Mouse (Mus musculus) thymus, postnatal 14 days (tissue): Measurements from ENCODE around the gene Palmd.

Experiments used
- DNase-seq: peaks from one replicate; pipeline ENCODE4 v3.0.0; 2021

Palmd gene

DNA sequence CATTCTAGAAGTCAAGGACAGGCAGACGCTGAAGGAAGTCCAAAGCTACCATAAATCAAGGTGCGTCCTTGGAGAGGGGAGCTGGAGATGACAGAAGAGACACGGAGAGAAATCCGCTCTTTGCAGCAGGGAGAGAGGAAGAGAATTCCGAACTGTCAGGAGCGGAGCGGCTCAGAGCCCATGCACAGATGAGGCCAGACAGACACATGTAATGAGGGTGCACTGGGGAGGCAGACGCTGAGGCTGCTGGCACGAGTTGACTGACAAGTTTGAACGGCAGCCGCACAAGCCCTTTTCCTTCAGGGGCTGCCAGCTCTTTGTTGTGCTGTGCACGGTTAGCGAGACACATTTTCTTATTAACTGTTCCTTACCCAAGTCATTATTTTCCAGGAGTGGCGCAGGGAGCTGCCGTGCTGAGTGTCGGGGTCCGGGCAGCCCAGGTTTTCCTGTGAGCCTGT, at the start of gene Palmd:
Gene Palmd (minus strand): TSS at position 448 of the 458 bp plus-strand sequence.
- DNase-seq: no peak

DNA sequence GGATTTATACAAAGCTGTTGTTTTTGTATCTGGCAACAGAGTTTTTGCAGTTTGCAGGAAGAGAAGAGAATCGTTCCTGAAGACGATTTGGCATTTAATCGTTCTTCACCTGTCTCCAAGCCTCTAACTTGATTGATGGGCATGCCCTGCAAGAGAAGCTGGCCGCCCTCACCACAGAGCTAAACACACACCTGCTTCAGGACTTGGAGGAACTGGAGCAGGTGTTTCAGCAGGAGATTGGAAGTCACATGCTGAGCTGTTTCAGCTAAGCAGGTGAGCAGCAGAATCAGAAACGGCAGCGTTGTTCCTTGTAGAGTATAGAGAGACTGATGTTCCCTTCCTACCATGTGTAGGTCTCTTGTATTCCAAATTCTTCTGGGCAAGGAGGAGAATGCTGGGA, 41.4 kb upstream of the Palmd start:
- DNase-seq: no peak

DNA sequence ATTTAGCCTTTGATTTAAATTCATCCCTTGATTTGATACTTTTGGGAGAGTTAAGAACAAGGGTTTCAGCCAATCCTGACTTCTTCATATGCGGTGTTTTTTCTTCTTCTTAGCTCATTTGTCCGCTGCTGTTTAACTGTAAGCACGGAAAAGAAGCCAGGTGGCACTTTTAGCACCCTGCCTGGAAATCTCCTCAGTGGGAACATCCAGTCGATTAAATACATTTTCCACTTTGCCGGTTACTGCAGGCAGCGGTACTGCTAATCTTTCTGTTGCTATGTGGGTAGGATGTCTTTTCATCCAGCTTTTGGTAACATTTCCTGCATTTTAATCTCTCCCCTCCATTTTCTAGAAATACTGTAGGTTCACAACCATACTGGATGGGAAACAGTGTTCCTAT, 38.6 kb upstream of the Palmd start:
- DNase-seq: no peak

DNA sequence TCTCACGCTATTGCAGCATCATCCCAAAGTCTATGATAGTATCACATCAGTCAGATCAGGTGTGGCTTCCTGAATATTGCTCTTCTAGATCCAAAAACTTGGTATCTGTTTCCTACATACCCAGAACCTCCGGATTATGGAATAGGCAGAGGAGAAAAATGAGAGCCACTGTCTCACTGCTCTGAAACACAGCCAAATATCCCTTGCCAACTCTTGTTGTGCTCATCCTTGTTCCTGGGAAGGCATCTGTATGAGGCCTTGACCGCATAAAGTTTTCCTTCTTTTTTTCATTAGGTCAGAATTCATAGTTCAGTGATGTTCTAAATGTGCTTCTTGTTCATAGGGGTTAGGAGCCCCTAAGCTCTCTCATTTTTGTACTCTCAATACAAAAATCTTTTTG, 37.8 kb upstream of the Palmd start:
- no peak for DNase-seq

DNA sequence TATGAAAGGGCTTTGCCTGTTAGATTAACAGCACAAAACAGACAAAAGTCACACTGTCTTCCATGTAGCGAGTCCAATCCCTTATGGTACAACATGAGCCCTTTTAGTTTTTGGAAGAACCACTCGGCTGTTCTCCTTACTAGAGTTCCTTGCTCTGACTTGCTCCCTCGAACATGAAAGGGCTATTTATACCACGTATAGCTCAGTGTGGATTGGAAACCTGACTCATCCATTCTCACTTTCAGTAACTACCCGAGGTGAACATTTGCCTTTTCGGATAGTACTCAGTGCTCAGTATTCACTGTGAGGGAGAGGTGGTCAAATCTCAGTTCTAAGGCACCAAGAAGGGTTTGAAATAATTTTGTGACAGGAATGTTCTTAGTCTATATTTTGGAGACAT, 34.6 kb upstream of the Palmd start:
- DNase-seq: no peak

DNA sequence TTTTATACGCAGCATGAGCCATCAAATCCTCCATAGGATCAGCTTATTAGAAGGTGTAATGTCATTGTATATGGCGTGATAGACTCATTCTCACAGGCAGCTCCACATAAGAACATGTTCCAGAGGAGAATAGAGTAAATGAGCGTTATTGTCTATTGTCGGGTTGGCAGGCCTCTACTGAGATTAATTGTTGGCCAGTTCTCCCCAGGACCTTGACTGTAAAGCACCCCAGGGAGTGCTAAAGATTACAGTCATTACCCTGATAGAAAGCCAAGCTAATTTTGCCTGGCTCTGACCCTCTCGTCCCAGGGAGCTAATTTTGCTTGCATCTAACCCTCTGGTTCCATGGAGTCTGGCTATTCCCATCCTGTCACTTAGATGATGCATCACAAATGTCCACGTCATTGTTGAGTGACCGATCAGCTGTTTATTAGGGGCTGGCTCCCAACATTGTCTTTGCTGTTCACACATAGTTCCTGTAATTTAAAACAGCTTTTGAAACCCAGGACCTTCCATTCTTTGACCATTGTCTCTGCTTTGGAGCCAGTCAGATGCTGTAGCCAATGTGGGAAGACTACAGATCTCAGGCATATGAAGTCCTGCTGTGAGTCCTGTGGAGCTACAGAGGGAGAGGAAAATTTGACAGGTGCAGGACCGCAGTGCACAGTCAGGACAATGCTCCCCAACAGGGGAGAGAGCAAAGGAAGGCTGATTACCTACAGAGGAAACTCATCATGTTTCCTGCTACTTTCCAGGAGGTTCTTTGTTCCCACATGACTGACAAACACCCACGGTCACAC, 33.1 kb upstream of the Palmd start:
- no peak for DNase-seq

DNA sequence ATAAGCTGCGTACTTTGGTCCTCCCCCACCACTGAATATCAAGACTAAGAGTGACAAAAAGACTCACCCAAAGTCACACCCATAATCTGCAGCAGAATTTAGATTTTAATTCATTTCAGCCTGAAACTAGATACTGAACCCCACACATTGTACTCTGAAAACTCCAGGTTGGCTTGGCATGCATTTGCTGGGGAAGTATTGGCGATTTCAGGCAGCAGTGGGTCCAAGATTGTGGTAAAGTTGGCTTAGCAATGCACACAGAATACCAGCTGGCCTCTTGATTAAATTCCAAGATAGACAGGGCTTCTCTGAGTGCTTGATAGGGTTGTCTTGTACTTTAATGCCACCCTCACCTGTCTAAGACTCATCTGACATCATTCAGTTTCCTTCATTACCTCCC, 24.2 kb upstream of the Palmd start:
- no peak for DNase-seq

DNA sequence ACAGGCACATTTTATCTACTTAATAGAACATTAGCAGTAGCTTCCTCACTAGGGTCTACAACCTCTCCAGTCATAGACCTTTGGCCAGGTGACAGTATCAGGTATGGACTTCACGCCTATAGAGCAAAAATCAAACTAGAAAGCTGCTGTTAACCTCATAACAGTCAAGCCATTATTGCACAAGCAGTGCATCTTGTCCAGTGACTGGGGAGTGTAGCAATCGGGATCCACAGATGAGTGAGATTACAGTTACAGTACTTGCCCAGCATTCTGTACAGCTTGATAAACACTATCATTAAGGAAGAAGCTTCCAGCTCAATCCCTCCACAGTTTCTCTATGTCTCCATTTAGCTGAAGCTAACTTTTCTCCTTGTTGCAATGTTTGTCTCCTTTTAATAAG, 22.4 kb upstream of the Palmd start:
- no peak for DNase-seq

DNA sequence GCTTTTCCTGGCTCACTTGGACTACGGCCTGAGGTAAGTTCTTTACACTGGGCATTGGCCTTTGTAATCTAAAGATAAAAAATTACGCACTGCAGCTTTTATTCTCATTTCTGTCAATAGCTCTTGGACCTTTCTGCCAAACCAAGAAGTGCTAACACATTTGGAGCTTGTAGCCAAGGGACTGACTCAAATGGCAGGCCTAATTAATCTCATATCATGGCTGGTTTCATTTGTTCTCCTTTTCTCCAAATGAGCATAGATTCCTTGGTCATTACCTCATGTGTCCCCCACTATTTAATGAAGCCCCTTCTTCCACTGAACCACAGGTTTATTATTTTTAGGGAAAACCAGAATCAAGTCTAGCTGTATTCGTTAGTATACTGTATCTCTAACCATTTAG, 19.4 kb upstream of the Palmd start:
- DNase-seq: no peak

DNA sequence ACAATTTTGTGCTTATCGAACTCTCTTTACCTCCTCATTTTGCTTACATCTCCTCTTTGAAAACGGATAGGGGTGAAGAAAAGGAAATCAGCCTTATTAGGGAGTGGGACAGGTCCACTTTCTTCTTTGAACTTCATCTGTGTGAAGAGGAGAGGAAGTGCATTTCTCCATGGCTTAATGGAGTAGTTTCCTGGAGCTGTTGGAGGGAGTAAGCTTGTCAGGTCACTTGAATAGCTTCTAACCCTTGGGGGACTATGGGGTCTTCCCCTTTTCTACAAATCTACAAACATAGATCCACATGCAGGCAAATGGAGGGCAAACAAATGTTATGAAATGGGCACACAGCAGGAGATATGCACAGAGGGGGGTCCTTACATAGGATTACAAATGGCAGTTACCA, 17.7 kb upstream of the Palmd start:
- no peak for DNase-seq

DNA sequence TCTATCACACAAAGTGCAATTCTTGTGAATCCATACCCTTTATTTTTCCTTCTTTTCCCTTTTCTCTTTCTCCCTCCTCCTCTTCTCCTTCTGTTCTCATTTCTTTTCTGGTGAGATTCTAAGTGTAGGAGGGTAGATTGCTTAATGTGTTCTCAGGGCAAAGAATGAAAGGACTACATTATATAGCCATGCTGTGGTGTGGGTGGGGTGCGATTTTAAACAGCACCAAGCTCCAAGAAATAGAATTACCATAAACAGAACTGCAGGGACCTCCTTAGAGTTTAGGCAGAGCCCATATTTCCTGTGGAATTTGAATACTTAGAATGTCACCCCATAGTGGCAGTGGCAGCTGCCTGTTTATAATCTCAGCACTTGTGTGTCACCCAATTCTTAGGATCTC, 17.0 kb upstream of the Palmd start:
- DNase-seq: no peak

DNA sequence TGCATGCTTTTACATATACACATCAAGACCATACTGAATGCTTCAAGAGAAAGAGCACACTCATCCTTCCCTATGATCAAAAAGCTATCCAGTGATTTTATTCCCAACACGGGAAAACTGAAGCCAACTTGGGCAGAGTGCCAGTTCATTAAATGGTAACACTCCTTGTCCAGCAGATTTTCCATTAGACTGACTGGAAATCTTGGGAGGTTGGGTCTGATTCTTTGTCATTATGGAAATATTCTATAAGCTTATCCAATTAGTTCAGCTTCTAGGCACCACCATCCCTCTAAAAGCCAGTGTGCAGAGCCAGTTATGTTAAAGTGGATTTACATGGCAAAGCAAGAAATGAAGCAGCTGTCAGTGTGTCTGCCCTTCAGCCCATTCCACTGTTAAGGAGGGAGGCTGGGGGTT, 16.3 kb upstream of the Palmd start:
- DNase-seq: no peak

DNA sequence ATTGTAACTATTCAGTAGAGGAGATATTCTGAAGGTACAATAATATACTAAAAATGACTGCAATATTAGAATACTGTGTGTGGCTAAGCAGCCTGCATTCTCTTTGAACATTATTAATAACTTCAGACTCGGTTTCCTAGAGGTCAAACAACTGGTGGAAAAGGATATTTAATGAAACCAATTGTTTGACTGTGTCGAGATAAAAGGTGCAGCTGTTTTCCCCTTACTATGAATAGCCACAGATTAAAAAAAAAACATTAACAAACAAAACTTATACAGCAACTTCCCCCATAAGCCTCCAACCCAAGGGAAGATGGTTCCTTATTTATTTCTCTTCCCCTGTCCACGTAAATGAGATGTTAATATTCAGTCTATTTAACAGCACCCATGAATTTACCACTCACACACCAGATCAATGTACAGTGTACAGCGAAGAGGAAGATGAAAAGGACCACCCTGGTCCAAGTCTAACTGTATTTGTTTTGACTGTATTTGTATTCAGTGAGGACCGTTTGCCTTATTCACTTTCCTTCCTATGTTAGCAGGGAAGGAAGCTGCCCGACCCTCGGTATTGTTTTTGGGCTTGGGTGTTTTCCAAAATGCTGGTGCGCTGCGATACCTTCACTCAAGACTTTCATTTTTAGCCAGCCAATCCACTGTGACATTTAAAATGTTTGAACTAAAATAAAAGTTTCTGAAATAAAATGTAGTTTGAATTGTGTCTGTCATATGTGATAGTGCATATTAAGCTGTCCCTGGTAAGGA, 13.2 kb upstream of the Palmd start:
- DNase-seq: no peak

DNA sequence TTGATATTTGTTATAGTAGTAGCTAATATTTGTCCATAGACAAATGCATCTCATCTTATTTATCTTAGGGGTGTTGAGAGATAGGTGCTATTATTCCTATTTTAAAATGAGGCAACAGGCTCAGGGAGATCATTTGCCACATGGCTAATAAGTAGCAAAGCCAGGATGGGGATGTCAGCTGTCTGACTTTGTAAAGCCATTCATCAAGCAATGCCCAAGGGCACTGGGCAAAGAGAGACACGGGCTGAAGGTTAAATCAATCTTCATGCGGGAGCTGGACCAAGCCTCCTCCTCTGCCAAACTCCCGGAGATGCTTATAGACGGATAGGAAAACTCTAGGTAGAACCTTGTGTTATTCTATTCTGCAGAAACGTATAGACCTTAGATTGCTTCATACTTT, 999 bp upstream of the Palmd start:
- DNase-seq: no peak

DNA sequence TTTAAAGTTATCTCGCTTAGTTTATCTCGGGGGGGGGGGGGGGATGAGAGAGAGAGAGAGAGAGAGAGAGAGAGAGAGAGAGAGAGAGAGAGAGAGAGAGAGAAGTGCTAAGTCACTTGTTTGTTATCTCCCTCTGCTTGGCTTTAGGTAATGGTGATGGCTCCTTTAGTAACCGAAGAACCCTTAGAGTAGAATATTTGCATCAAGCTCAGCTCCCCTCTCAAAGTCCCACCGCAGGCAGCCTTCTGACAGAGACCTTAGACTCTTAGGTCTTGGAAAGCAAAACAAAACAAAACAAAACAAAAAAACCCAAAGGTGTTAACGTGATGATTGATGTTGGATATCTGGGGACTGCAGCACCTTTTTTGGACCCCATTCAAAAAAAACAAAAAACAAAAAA, 216 bp upstream of the Palmd start:
- no peak for DNase-seq

DNA sequence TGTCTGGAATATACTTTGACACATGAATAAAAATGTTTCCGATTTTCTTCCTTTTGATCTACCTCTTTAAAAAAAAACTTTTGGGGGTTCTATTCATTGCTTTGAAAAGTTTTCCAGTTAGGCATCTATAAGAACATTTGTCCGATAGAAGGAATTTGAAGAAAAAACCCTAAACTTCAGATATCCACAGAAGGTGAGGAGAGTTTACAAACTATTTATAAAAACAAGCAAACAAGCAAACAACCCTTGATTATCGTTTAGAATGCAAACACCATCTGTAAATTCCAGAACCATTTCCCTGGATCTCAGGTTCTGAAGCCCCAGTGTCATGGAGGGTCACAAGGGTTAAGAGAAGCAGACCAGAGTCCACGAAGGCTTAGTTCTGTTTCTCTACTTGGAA, 820 bp downstream of the Palmd start, which contains the start of gene 4930455H04Rik:
Gene 4930455H04Rik (plus strand): TSS at position 301 of the 400 bp plus-strand sequence.
- DNase-seq: no peak

DNA sequence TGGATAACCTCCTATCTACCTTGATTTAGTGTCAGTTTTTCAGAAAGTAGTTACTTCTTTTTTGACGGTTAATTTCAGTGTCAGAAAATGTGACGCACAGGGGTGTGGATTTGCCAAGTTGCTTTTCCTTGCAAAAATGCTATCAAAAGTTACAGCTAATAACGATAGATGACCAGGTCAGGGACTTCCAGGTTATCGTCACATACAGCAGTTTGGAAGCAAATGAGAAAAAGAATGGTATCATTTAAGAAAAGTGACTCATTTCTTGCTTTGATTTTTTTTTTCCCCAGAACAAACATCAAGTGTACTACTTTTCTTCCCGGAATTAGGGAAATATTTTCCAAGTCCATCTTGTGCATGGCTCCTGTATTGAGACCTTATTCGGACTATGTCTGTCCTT, 1.4 kb downstream of the Palmd start:
- DNase-seq: no peak

DNA sequence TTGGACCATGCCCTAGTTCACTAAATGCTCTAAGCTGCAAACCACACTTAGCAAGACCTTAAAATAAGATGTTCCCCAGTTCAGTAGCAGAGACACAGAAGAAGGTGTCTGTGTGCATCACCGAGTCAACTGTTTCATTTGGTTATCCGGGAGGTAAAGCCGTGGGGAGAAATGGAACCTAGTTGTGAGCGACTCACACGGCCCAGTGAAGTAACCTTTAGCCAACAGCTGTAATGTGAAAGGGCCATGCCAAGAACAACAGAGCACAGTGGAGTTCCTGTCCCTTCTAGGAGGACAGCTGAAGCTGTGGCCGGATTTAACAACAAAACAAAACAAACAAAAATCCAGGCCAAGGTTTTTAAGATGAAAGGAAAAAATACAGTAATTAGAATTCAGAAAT, 2.0 kb downstream of the Palmd start:
- no peak for DNase-seq

DNA sequence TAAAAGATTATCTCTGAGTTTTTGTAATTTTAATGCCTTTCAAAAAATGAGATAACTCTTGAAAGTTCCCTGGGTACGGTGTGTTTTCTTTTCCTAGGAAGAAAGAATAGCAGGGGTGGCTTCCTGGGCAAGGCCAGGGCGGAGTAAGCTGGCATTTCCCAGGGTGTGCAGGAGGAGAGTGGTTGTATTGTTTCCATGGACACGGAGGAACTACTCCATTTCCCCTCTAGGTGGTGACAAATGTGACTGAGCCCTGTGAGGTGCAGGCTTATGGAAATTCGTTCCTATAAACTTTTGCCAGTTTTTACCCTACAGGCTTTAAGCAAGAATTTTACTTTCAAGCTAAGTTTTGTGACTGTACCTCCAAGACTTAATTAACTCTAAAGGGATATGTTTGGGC, 2.6 kb downstream of the Palmd start:
- no peak for DNase-seq

DNA sequence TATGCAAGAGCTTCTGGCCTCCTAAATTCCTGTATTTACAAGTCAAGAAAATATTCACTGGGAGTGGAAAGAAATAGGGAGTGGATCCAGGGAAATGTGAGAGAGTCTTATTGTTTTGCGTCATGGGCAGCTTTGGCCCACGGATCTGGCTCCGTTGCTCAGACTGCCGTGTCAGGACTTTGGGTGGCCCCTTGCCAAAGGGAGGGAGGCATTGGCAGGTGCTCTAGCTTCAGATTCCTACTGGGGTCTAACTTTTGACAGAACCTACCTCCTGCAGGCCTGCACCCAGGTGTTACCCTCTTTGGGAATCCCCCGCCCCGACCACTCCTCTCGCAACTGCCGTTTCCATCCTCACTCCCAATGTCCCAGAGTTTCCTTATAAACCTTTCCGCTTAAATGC, 4.4 kb downstream of the Palmd start:
- no peak for DNase-seq

DNA sequence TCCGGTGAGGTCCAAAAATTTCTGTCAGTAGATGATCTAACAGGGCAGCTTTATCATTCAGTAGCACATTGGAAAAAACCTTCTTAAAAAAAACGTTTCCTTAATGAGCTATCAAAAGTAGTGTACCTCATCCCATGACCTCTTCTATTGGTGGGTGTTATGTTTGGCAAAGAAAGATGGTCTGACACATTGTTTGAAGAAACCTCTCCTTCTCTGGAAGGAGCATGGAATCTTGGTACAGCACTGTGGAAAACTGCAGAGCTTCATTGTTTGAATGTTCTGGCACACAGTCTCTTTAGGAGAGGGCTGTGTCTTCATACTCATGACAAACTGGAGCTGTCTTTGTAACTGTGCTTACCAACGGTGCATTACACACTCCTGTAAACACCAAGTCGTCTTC, 5.6 kb downstream of the Palmd start:
- DNase-seq: no peak

DNA sequence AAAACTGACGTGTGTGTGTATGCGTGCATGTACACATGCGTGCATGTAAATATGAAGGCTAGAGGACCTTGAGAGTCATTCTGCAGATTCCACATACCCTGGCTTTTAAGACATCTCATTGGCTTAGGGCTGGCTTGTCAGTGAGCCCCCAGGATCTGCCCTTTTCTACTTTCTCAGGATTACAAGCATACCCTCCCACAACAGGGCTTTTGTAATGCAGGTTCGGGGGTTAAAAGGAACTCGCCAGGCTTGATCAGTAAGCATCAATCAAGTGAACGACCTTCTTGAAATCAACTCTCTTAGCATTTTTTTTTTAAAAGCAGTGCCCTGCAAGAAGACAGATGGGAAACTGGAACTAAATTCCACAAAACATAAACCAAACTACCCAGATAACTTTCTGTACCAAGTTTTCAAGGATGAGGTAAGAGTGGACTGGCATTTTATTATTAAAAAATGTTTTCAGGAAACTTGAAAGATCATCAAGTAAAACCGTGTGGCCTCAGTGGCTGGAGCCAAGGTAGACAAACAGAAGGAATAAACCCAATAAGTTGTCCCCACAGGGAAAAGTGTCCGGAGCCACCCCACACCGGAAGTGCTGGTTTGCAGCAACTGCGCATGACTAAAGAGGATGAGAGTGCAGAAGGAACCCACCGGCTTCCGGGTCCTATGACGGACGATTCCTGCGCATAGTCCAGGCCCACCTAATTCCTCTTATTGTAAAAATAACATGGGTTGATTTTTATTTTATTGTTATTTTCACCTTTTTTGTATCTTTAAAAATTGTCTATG, 7.2 kb downstream of the Palmd start:
- DNase-seq: no peak

DNA sequence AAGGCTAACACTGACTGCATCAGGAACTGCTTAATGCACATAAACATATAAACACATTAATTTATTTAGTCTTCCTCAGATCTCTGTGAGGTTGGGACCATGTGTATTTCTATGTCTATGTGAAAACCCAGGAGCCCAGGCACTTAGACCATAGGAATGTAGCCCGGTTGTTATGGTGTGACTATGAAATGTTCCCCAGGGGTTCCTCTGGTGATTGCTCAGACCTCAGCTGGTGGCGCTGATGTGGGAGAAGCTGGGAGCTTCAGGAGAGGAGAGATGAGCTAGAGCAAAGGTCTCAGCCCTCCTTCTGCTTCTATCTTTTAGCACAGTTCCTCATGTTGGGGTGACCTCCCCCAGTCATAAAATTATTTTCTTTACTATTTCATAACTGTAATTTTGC, 8.4 kb downstream of the Palmd start:
- DNase-seq: no peak

DNA sequence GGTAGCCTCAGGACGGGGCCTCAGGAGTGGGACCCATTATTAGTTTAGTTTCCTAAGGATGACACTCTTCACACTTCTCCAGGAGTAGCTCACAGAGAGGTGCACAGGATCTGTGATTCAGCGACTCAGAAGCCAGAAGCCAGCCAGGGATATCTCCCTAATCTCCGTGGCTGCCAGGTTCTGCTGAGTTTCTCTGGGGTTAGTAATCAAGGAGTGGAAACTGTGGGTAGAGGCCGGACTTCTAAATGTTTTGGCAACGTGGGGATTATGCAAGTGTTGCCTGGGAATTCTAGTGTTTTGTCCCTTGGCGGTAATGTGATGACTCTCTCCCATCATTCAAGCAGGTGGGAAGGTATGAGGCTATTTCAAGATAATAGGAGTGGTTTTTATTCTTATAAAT, 13.7 kb downstream of the Palmd start:
- no peak for DNase-seq
